ENCODE assay signal across 18 mouse cellular contexts in genomic region chr10:66857330-66857729, GRCm38 (mm10).
DNase-seq lines count a peak whose midpoint lies in the region; ATAC-seq lines count a peak whose summit lies in the region.
"Had no signal": no experiment of that assay in that cellular context is flagged by ENCODE, and none has a peak within 500 bp of the region (broad histone marks: within the 10 kb centered on the region; RNA-seq: fewer than 3 reads in every experiment).

No protein-coding gene starts in this region.

- peak; percentile 6 to 32 for DNase-seq in B cell, adult 2 months
- no peak for DNase-seq in heart, adult 11 months
- no peak for DNase-seq in testis, postnatal 10 days (ENCODE audit: low spot score)
- no peak for DNase-seq in retina, embryonic 14.5 days (ENCODE audit: low spot score)
- DNase-seq: adrenal gland, adult 8-10 months; adrenal gland, postnatal 25 days; cerebellum, adult 11-12 months; cerebellum, adult 8-10 months; cerebellum, postnatal 10 days; cerebellum, postnatal 36 days; forebrain, postnatal 0 days; gastrocnemius, adult 2 months; gastrocnemius, postnatal 14 days; heart, adult 2 months had no signal

- ATAC-seq in common myeloid progenitor, adult 5-6 weeks (replicated peaks; ENCODE audit: low read depth, poor library complexity, severe bottlenecking) = 0 out of 2 replicates have a peak, but pooled peaks have one; percentile 13
- ATAC-seq in megakaryocyte, adult 5-6 weeks (ENCODE audit: poor library complexity, severe bottlenecking) = peak; percentile 19; the same call in 1 of the 2 replicates
- ATAC-seq: activated CD4-positive, CD25-positive, alpha-beta regulatory T cell, adult 4 months; forebrain, embryonic 14.5 days; forebrain, postnatal 0 days had no signal

Comparison
In these comparisons a context has a peak if more than half of its experiments do, and no peak if none do; other contexts are left out.
1. DNase-seq: peak in B cell, adult 2 months (2 of 2); none in heart, adult 11 months (single experiment), testis, postnatal 10 days (single experiment) and retina, embryonic 14.5 days (single experiment).